Mouse (Mus musculus) embryonic facial prominence, embryonic 11.5 days (tissue): ENCODE results near the gene Cacna2d3. TPM values are rescaled to one million over a fixed set of nuclear protein-coding genes. Genes with fewer than 3 reads are reported as not detected.

Source experiments
- ATAC-seq: fragments of 200-750 bp; cut with Nextera tagmentation; replicated peaks from 2 replicates; pipeline ENCODE4 v1.8.0; 2017; ENCODE audit warnings: low read depth; ENCODE audit not compliant: insufficient number of reproducible peaks, low FRiP score, low TSS enrichment
- DNase-seq: peaks from one replicate; pipeline ENCODE4 v3.0.0-alpha.2; 2015; ENCODE audit warnings: low spot score
- H3K27ac ChIP-seq: fragments of 300-500 bp; sonication (generic); replicated peaks from 2 replicates; pipeline ENCODE4 v1.5.1; 2014; ENCODE audit warnings: mild to moderate bottlenecking, low read depth, low read length, control low read depth
- H3K27me3 ChIP-seq: fragments of 300-500 bp; sonication (generic); 2 replicates; pipeline ENCODE4 v1.6.1; 2014; ENCODE audit warnings: mild to moderate bottlenecking, low read length, moderate library complexity, mixed read lengths; ENCODE audit not compliant: control insufficient read depth, insufficient read depth
- H3K36me3 ChIP-seq: fragments of 300-500 bp; sonication (generic); replicated peaks from 2 replicates; pipeline ENCODE4 v1.6.1; 2014; ENCODE audit warnings: low read depth, mild to moderate bottlenecking, low read length, moderate library complexity, mixed read lengths; ENCODE audit not compliant: control insufficient read depth, insufficient read depth
- H3K4me1 ChIP-seq: fragments of 300-500 bp; sonication (generic); 2 replicates; pipeline ENCODE4 v1.6.1; 2014; ENCODE audit warnings: low read length, mixed read lengths; ENCODE audit not compliant: control insufficient read depth, insufficient read depth
- H3K4me2 ChIP-seq: fragments of 300-500 bp; sonication (generic); 2 replicates; pipeline ENCODE4 v1.6.1; 2014; ENCODE audit warnings: low read depth, mild to moderate bottlenecking, control low read depth, low read length, moderate library complexity
- H3K4me3 ChIP-seq: fragments of 300-500 bp; sonication (generic); 2 replicates; pipeline ENCODE4 v1.5.1; 2014; ENCODE audit warnings: low read depth, low read length, control low read depth
- H3K9ac ChIP-seq: fragments of 300-500 bp; sonication (generic); replicated peaks from 2 replicates; pipeline ENCODE4 v1.6.1; 2014; ENCODE audit warnings: mild to moderate bottlenecking, control low read depth, low read length
- H3K9me3 ChIP-seq: fragments of 300-500 bp; sonication (generic); replicated peaks from 2 replicates; pipeline ENCODE4 v1.6.1; 2016; ENCODE audit warnings: mild to moderate bottlenecking, low read length, inconsistent platforms, mixed read lengths; ENCODE audit not compliant: control insufficient read depth
- WGBS: fragments of 180-500 bp; shearing (Covaris S2); extraction: QIAGEN DNeasy Blood & Tissue Kit; methylation state at CpG from one replicate; pipeline ENCODE4 v1.1.7; 2014; 5-methylcytosine and 5-hydroxymethylcytosine counted together
- polyA plus RNA-seq: library from polyadenylated mRNA; unstranded; fragments of >200 nt; fragmentation: Nextera tagmentation; extraction: Ambion mirVana; gene quantifications from 2 replicates; pipeline ENCODE4 v1.2.1, GENCODE M21; 2014

The Cacna2d3 gene
- polyA plus RNA-seq, 1 experiment from 2014 or later = 4.0 TPM

DNA sequence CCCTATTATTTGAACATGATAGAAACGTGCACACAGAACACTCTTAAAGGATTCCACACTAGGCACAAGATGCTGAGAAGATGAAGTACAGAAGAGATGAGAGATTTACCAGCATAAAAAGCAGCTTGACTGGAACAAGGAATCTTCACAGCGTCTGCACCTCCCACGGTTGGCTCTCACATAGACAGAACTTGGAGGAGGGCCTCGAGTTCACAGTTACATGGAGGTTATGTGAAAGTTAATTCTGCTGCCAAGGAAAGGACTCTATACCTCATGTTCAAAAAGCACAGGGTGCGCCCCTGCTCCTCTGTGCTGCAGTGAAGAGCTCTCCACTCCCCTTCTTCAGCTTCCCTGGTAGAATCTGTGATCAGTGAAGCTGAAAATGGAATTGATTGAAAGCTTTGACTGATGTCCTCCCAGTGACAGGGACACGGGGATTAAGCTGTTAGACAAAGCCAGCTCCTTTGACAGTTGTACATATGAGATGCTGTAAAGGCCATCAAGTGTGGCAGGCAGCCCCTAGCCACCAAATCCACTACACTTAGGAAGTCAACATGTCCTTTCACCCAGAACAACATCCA, 243.2 kb downstream of the Cacna2d3 start:
- DNase-seq (no peak), ATAC-seq (no peak)
- Histone ChIP-seq H3K4me3 (no peak overlapping the region), H3K9me3 (no peaks in the 10 kb centered on the region), H3K9ac (no peak overlapping the region), H3K4me1 (no peaks in the 10 kb centered on the region), H3K36me3 (no peaks in the 10 kb centered on the region), H3K4me2 (no peak overlapping the region), H3K27ac (no peak overlapping the region), H3K27me3 (no peaks in the 10 kb centered on the region)
- 50% methylated on average over 6 of the region's 6 CpGs for WGBS

DNA sequence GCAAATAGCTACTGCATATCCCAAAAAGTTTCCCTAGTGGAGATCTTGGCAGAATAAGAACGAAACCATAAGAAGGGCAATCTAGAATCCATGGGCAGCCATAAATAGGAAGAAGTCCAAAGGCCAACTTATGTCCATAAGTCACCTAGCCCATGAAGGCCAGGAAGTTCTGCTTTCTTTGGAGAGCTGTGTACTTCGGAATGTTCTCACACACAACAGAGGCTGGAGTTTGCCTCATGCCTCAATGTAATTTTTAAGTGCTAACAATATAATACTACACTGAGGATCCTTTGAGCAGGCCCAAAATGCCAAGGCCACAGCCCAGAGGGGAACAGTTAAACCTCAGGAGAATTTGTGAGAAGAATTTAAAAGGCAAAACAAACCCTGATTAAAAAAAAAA, 257.4 kb downstream of the Cacna2d3 start:
- H3K27ac ChIP-seq = no peak overlapping the region
- no peak for DNase-seq
- no peaks in the 10 kb centered on the region for H3K4me1 ChIP-seq
- H3K4me2 ChIP-seq = no peak overlapping the region
- no peak overlapping the region for H3K9ac ChIP-seq
- no peak for ATAC-seq
- no peaks in the 10 kb centered on the region for H3K9me3 ChIP-seq
- WGBS = 87% methylated on average over 2 of the region's 2 CpGs
- H3K36me3 ChIP-seq = no peaks in the 10 kb centered on the region
- H3K27me3 ChIP-seq = no peaks in the 10 kb centered on the region
- H3K4me3 ChIP-seq = no peak overlapping the region

DNA sequence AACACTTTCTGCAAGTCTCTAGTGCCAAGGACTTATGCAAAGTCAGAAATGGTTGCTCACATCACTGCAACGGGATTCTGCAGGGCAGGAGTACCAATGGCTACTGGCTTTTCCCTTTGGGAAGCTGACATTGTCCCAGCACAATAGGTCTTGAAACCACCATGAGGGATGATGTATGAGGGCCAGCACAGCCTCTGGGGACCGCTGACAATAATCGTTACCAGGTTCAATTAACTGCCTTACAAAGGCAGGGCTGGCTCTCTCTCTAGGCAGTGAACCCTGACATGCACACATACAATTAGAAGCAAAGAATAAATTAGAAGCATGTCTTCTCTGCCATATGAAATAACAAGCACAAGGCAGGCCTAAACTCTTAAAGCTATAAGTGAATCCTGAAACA, 272.5 kb downstream of the Cacna2d3 start:
- Histone ChIP-seq H3K4me3 (no peak overlapping the region), H3K27ac (no peak overlapping the region), H3K9me3 (no peaks in the 10 kb centered on the region), H3K4me1 (no peaks in the 10 kb centered on the region; the same call in 1 of the 2 replicates), H3K9ac (no peak overlapping the region), H3K27me3 (no peaks in the 10 kb centered on the region), H3K4me2 (no peak overlapping the region), H3K36me3 (no peaks in the 10 kb centered on the region)
- WGBS = 52% methylated on average over 3 of the region's 3 CpGs
- no peak for DNase-seq
- ATAC-seq = no peak

DNA sequence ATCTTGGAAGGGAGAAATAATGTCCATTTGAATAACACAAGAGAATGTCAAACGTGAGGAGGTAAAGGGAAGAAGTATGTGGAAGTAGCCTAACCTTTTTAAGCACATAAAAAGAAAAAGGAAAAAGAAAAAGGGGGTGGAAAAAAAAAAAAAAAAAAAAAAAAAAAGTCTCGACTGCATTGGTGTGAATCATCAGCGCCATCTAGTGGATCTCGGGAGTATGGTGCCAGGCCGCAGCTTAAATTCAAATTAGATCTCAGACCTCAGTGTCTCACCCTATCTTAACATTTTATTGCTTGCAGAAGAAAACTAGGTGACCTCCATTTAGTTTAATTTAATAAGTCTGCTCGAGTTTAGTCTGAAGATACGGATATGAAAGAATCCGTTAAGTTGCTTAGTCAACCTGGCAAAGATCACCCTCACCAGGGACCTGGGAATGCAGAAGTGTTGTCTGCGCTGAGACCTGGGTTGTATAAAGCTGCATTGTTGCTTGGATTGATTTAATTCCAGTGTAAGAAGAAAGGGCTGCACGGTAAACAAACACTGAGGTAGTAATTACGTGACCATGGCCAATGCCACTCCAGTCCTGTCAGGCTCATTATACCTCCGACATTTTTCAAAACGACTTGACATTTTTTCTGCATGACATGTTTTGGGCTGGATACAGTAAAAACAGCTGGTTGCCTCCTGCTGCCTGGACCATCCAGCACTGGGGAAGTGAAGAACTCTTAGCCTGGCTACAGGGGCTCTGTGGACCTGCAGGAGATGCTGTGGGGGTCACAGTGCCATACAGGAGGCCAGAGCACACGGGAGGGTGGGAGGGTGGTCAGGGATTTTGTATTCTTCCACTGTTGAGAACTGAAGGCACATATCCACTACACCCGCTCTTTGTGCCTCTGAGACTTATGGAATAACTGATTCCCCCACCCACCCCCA, 278.3 kb downstream of the Cacna2d3 start:
- Histone ChIP-seq H3K36me3 (no peaks in the 10 kb centered on the region), H3K9me3 (no peaks in the 10 kb centered on the region), H3K4me1 (no peaks in the 10 kb centered on the region; the same call in 1 of the 2 replicates), H3K4me3 (no peak overlapping the region), H3K4me2 (no peak overlapping the region), H3K9ac (no peak overlapping the region), H3K27ac (peak overlapping the region; percentile 53), H3K27me3 (no peaks in the 10 kb centered on the region)
- WGBS = 22% methylated on average over 15 of the region's 15 CpGs
- peak; percentile 82 for DNase-seq
- ATAC-seq = peak; percentile 47; the same call in 1 of the 2 replicates

DNA sequence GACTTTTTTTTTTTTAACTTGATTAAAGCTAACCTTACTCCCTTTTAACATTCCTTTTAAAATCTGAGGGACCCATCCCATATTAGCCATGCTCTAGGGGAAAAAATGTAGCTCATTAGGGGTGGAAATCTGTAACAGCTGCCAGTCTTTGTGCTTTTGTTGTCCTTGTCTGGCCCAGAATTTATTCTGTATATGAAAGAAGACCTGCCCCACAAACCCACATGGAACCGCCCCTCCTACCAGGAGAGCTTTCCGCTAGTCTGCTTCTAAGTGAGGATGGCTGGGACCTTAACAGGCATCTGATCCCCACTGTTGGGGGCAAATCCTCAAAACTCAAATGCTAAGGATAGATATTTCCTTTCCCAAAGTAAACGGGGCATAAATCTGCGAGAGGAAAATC, 279.2 kb downstream of the Cacna2d3 start:
- Histone ChIP-seq H3K27me3 (no peaks in the 10 kb centered on the region), H3K4me3 (no peak overlapping the region), H3K27ac (no peak overlapping the region; the same call in 1 of the 2 replicates), H3K9ac (no peak overlapping the region), H3K36me3 (no peaks in the 10 kb centered on the region), H3K4me1 (no peaks in the 10 kb centered on the region; the same call in 1 of the 2 replicates), H3K4me2 (no peak overlapping the region), H3K9me3 (no peaks in the 10 kb centered on the region)
- ATAC-seq (peak; percentile 76), DNase-seq (peak; percentile 76)
- WGBS = 13% methylated on average over 4 of the region's 4 CpGs

DNA sequence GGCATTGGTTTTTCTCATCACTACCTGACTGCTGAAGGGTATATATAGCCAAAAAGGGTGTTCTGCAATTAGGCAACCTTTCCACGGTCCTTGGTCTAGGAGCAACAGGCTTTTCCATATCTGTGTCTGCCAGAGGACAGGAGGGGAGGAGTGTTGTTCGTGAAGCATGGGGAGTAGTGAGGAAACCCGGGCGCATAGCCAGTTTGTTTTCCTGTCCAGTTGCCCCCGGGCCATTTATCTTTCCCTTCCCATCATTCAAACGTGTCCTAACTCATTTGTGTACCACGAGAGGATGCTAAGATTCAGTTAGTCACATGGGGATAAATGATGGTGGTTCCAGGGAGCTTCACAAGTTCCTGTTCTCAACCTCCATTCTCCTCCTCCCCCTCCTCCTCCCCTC, 283.0 kb downstream of the Cacna2d3 start:
- H3K4me1 ChIP-seq = no peaks in the 10 kb centered on the region; the same call in 1 of the 2 replicates
- H3K27me3 ChIP-seq = no peaks in the 10 kb centered on the region
- DNase-seq = no peak
- H3K9ac ChIP-seq = no peak overlapping the region
- H3K4me2 ChIP-seq = no peak overlapping the region
- WGBS = 58% methylated on average over 7 of the region's 7 CpGs
- no peak overlapping the region for H3K27ac ChIP-seq
- no peaks in the 10 kb centered on the region for H3K36me3 ChIP-seq
- no peak for ATAC-seq
- H3K9me3 ChIP-seq = no peaks in the 10 kb centered on the region
- no peak overlapping the region for H3K4me3 ChIP-seq

DNA sequence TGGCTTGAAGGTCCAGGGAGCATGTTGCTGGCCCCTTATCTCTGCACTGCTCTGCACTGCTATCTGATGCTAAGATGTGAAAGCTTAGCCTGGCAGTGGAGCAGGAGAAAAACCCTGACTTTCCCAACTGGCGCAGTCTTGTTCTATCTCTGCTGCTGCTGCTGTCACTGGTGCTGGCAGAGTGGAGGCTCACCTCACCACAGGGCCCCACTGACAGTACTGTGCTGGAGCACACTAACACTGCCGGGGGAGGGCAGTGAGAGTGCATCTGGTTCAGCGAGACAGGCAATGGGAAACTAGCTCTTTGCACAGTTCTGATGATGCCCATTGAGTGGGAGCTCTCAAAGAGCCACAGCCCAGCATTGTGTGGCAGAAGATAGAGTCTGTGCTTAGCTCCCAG, 283.4 kb downstream of the Cacna2d3 start:
- H3K27me3 ChIP-seq = no peaks in the 10 kb centered on the region
- WGBS = 65% methylated on average over 3 of the region's 3 CpGs
- no peak overlapping the region for H3K4me2 ChIP-seq
- no peak for DNase-seq
- H3K9ac ChIP-seq = no peak overlapping the region
- H3K9me3 ChIP-seq = no peaks in the 10 kb centered on the region
- H3K27ac ChIP-seq = no peak overlapping the region
- H3K36me3 ChIP-seq = no peaks in the 10 kb centered on the region
- no peak overlapping the region for H3K4me3 ChIP-seq
- no peak for ATAC-seq
- H3K4me1 ChIP-seq = no peaks in the 10 kb centered on the region

DNA sequence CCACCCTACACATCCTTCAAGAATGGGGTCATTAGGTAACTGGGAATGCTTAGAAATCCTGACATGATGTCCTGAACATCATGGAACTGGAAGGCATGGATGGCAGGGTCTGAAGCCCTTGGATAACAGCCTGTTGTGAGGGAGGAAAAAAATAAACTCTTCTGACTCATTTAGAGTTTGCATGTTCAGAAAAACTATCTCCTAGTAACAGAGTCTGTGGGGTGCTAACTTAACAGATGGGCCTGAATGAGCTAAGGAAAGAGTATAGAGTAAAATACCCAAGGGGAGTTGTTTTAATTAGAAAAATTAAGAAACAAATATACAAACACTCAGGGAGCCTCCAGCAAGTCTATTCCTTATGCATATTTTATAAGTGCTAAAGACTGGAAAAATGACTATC, 286.5 kb downstream of the Cacna2d3 start:
- no peak overlapping the region for H3K4me2 ChIP-seq
- no peak for ATAC-seq
- no peak overlapping the region for H3K9ac ChIP-seq
- no peak for DNase-seq
- H3K27me3 ChIP-seq = no peaks in the 10 kb centered on the region
- no peak overlapping the region for H3K4me3 ChIP-seq
- no peaks in the 10 kb centered on the region for H3K36me3 ChIP-seq
- H3K27ac ChIP-seq = no peak overlapping the region
- no peaks in the 10 kb centered on the region for H3K4me1 ChIP-seq
- H3K9me3 ChIP-seq = no peaks in the 10 kb centered on the region
